Mouse (Mus musculus) ES-E14 (cell line): ENCODE measurements around the gene Frmd3. TPM values are rescaled to one million over a fixed set of nuclear protein-coding genes. Genes with fewer than 3 reads are reported as not detected.

Source experiments
- DNase-seq: peaks from one replicate; pipeline ENCODE4 v3.0.0-alpha.2; 2013; ENCODE audit warnings: low read depth, low spot score
- H3K27ac ChIP-seq: 2 replicates; pipeline ENCODE4 v1.5.1; 2012; ENCODE audit warnings: low read depth, mild to moderate bottlenecking, low read length, moderate library complexity, mixed read lengths; ENCODE audit not compliant: poor library complexity, insufficient read depth, severe bottlenecking
- H3K36me3 ChIP-seq: 2 replicates; pipeline ENCODE4 v1.6.1; 2012; ENCODE audit warnings: mild to moderate bottlenecking, low read length, moderate library complexity, mixed read lengths; ENCODE audit not compliant: control insufficient read depth, poor library complexity, insufficient read depth, severe bottlenecking
- H3K4me1 ChIP-seq, 2 experiments: fragments of 150-350 bp in 1 of 2; sonication (generic) in 1 of 2; 2 replicates each; pipeline ENCODE4 v1.6.1; 2012; ENCODE audit warnings: low read length in 2 of 2, mild to moderate bottlenecking in 1 of 2, mixed read lengths in 1 of 2; ENCODE audit not compliant: control insufficient read depth in 2 of 2, insufficient read depth in 2 of 2, poor library complexity in 1 of 2
- H3K4me3 ChIP-seq, 2 experiments: fragments of 150-350 bp in 1 of 2; sonication (generic) in 1 of 2; 2 replicates each; pipeline ENCODE4 v1.5.1; 2012; ENCODE audit warnings: low read length in 2 of 2, low read depth in 1 of 2, mild to moderate bottlenecking in 1 of 2, mixed read lengths in 1 of 2; ENCODE audit not compliant: insufficient read depth in 1 of 2, poor library complexity in 1 of 2, severe bottlenecking in 1 of 2
- H3K9ac ChIP-seq: 2 replicates; pipeline ENCODE4 v1.6.1; 2012; ENCODE audit warnings: low read depth, mild to moderate bottlenecking, low read length, mixed read lengths; ENCODE audit not compliant: poor library complexity, insufficient read depth, severe bottlenecking
- H3K9me3 ChIP-seq: fragments of 150-350 bp; sonication (generic); 2 replicates; pipeline ENCODE4 v1.6.1; 2012; ENCODE audit warnings: low read depth, mild to moderate bottlenecking, low read length; ENCODE audit not compliant: control insufficient read depth, insufficient read depth
- CHD2 ChIP-seq: IDR thresholded peaks from 2 replicates; pipeline ENCODE4 v1.6.1; 2014; ENCODE audit warnings: mild to moderate bottlenecking, low read depth, low read length, inconsistent platforms
- HCFC1 ChIP-seq: IDR thresholded peaks from 2 replicates; pipeline ENCODE4 v1.6.1; 2012; ENCODE audit warnings: low read length, inconsistent platforms, borderline replicate concordance; ENCODE audit not compliant: insufficient read depth
- MAFK ChIP-seq: IDR thresholded peaks from 2 replicates; pipeline ENCODE4 v1.6.1; 2014; ENCODE audit warnings: mild to moderate bottlenecking, low read depth, low read length, inconsistent platforms; ENCODE audit not compliant: insufficient read depth
- ZC3H11A ChIP-seq: IDR thresholded peaks from 2 replicates; pipeline ENCODE4 v1.6.1; 2012; ENCODE audit warnings: low read depth, mild to moderate bottlenecking, inconsistent platforms, low read length, borderline replicate concordance
- ZNF384 ChIP-seq: IDR thresholded peaks from 2 replicates; pipeline ENCODE4 v1.6.1; 2012; ENCODE audit warnings: low read depth, low read length, inconsistent platforms
- in situ Hi-C, 2 experiments: fragments of 600-800 bp; cut with MboI; formaldehyde crosslinking; loops; one replicate each; pipeline ENCODE4 v1.15.1; 2025; ENCODE audit warnings: low sequenced_read_pairs in 2 of 2, inconsistent platforms in 1 of 2; ENCODE audit not compliant: unreplicated experiment in 2 of 2
- total RNA-seq: library from RNA; depleted of rRNA; stranded (reverse); fragments of 300-350 nt; gene quantifications from 2 replicates; pipeline ENCODE4 v1.2.3, GENCODE M21; 2012; rRNA removed

Gene Frmd3
- total RNA-seq, result 0.05 and 0.09 TPM in 2 replicates

DNA sequence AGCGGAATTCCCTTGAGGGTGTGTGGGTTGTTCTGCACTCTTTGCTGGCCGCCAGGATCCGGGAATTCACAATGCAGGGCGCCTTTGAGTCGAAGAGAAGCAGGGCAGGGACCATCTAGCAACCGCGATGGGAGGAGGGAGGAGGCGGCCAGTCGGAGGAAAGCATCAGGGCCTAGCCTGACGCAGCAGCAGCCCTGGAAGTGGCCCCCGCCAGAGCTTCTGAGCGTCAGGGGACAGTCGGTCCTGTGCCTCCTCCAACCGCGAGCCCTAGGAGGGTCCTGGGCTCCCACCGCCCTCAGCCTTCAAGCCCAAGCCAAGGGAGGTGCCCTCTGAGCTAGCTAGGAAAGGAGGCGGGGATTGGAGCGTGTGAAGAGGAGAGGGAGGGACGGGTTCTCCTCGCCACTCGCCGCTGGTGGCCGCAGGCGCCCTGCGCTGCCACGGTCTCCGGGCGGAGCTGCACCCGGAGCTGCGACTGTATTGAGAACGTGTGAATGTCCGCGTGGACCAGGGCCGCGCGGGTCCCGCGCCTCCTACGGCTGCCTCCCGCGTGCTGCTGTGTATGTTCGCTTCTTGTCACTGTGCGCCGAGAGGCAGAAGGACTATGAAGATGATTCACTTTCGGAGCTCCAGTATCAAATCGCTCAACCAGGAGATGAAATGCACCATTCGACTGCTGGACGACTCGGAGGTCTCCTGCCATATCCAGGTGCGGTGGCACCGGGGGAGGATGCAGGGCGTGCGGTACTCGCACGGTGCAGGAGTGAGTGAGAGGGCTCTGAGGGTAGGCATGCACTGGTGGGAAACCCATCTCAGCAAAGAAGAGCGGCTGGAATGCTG is at the start of gene Frmd3:
Frmd3 (plus strand) TSS at position 232 of the 837 bp plus-strand sequence.
- peaks cover 0 to 2% of the 10 kb centered on the region in 2 experiments; a peak in 1 of 4 replicates for H3K4me1 ChIP-seq
- no peaks in the 10 kb centered on the region for H3K36me3 ChIP-seq
- H3K4me3 ChIP-seq, result peak within 1 kb of the TSS; percentile 39 to 57
- no peak within 1 kb of the TSS for H3K27ac ChIP-seq
- H3K9me3 ChIP-seq, result no peaks in the 10 kb centered on the region
- peak; percentile 31 for DNase-seq
- TF ChIP-seq HCFC1 (no peak), ZNF384 (no peak), MAFK (no peak), CHD2 (no peak), ZC3H11A (no peak)
- H3K9ac ChIP-seq, result peak within 1 kb of the TSS; percentile 8
- in situ Hi-C loops, result no loop called here

DNA sequence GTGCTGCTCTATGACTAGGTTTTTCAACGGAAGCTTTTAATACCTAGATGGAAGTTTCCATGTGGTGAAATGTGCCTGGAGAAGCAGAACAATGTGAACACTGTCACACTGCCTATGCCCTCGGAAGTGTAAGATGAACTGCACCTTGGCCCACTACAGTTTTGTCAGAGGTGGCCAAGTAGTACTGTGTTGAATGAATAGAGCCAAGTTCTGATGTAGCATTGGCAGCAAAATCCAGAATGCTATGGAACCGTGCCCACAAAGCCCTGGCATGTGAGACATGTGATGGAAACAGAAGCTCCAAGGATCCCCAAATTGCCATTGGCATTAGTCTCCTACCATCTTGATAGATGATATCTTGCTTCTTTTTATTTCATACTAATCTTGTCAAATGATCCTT is 32.8 kb upstream of the Frmd3 start:
- DNase-seq, result no peak
- Histone ChIP-seq H3K9ac (no peak overlapping the region), H3K36me3 (no peaks in the 10 kb centered on the region), H3K27ac (no peak overlapping the region), H3K4me3 (no peak overlapping the region), H3K4me1 (no peaks in the 10 kb centered on the region), H3K9me3 (no peaks in the 10 kb centered on the region)
- in situ Hi-C loops, result no loop called here
- TF ChIP-seq ZC3H11A, result no peak
- TF ChIP-seq ZNF384, result no peak
- no peak for TF ChIP-seq CHD2
- TF ChIP-seq HCFC1, result no peak
- no peak for TF ChIP-seq MAFK

DNA sequence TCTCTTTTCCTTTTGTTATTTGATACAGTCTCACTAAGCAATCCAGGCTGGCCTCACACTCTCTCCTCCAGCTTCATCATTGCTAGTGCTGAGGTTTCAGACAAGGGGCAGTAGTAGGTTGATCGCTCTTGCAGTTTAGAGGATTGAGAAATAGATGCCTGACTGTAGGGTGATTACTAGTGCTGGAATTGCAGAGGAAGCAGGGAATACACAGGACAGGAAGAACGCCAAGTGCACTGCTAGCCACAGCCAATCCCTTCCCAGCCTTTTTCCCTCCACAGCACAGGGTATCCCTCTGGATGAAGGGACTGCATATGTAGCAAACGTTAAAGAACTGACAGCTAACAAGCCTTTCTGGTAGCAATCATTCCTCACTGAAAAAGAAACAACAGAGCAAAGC is 965 bp upstream of the Frmd3 start:
- in situ Hi-C loops, result no loop called here
- Histone ChIP-seq H3K9me3 (no peaks in the 10 kb centered on the region), H3K4me1 (peaks cover 0 to 2% of the 10 kb centered on the region in 2 experiments; a peak in 1 of 4 replicates), H3K27ac (no peak overlapping the region), H3K36me3 (no peaks in the 10 kb centered on the region), H3K4me3 (no peak overlapping the region), H3K9ac (no peak overlapping the region)
- TF ChIP-seq CHD2, result no peak
- DNase-seq, result no peak

DNA sequence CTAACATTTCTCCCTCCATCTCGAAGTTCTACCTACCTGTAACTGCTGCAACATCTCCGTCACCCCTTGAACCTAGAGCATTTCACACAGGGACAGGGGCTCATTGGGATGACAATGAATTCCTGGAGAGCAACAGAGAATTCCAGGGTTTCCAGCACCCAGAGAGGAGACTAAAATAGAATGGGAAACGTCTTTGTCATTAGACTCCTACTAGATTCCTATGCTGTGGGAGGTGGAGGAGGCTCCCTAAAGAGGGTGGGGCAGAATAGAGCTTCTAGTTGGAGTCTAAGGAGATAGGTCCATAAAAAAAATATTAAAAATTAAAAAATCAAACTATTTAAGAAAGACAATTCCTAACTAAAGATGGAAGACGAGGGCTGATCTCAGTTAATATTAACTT is 542 bp upstream of the Frmd3 start:
- TF ChIP-seq MAFK, result no peak
- in situ Hi-C loops, result no loop called here
- DNase-seq, result no peak
- peak overlapping the region in 1 of 2 experiments; percentile 39; a peak in 1 of 4 replicates for H3K4me3 ChIP-seq
- H3K4me1 ChIP-seq, result peaks cover 0 to 2% of the 10 kb centered on the region in 2 experiments; a peak in 1 of 4 replicates
- no peak overlapping the region for H3K9ac ChIP-seq
- H3K27ac ChIP-seq, result no peak overlapping the region
- no peaks in the 10 kb centered on the region for H3K36me3 ChIP-seq
- no peaks in the 10 kb centered on the region for H3K9me3 ChIP-seq

DNA sequence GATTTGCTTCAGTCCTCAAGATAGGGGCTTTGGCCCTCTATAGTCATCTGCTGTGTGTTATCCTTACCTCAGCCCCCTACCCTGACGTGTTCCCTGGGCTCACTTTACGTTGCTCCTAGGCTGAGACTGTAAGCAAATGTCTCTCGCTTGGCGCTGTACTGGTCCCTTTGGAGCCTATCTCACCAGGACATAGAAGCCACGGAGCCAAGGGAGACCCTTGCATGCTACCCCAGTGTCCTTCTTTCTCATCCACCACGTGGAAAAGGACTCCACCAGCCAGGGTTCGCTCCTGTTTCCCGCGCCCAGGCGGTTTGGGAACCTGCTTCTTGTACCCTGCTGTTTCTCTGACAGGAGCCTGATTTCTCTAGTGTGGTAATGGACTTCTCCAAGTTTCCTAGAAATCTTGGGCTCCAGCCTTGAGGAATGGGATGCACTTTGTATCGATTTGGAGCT is 832 bp downstream of the Frmd3 start:
- H3K27ac ChIP-seq, result no peak overlapping the region
- TF ChIP-seq MAFK (no peak), CHD2 (no peak), HCFC1 (no peak), ZNF384 (no peak), ZC3H11A (no peak)
- DNase-seq, result no peak
- H3K9me3 ChIP-seq, result no peaks in the 10 kb centered on the region
- in situ Hi-C loops, result no loop called here
- H3K4me3 ChIP-seq, result peak overlapping the region; percentile 39 to 57
- no peaks in the 10 kb centered on the region for H3K36me3 ChIP-seq
- no peak overlapping the region; the same call in 1 of the 2 replicates for H3K9ac ChIP-seq
- H3K4me1 ChIP-seq, result peaks cover 0 to 2% of the 10 kb centered on the region in 2 experiments; a peak in 1 of 4 replicates
